Mouse (Mus musculus) embryonic facial prominence, embryonic 10.5 days (tissue): ENCODE data around the gene Snrnp25. TPM values are rescaled to one million over a fixed set of nuclear protein-coding genes. Genes with fewer than 3 reads are reported as not detected.

Experiments used
- DNase-seq: peaks from one replicate; pipeline ENCODE4 v3.0.0-alpha.2; 2017; ENCODE audit warnings: low spot score
- H3K27ac ChIP-seq: fragments of 300-500 bp; sonication (generic); replicated peaks from 2 replicates; pipeline ENCODE4 v1.5.1; 2016; ENCODE audit warnings: mild to moderate bottlenecking
- H3K27me3 ChIP-seq: fragments of 300-500 bp; sonication (generic); replicated peaks from 2 replicates; pipeline ENCODE4 v1.6.1; 2016; ENCODE audit warnings: low read depth, mild to moderate bottlenecking; ENCODE audit not compliant: poor library complexity, severe bottlenecking
- H3K36me3 ChIP-seq: fragments of 300-500 bp; sonication (generic); replicated peaks from 2 replicates; pipeline ENCODE4 v1.6.1; 2016; ENCODE audit warnings: mild to moderate bottlenecking, moderate library complexity
- H3K4me1 ChIP-seq: fragments of 300-500 bp; sonication (generic); 2 replicates; pipeline ENCODE4 v1.6.1; 2016
- H3K4me3 ChIP-seq: fragments of 300-500 bp; sonication (generic); 2 replicates; pipeline ENCODE4 v1.5.1; 2016; ENCODE audit warnings: mild to moderate bottlenecking, moderate library complexity
- H3K9me3 ChIP-seq: fragments of 300-500 bp; sonication (generic); 2 replicates; pipeline ENCODE4 v1.6.1; 2016; ENCODE audit warnings: mild to moderate bottlenecking
- WGBS: fragments of 180-500 bp; shearing (Covaris S2); methylation state at CpG from one replicate; pipeline ENCODE4 v1.1.7; 2016; 5-methylcytosine and 5-hydroxymethylcytosine counted together
- polyA plus RNA-seq: library from polyadenylated mRNA; unstranded; fragments of >200 nt; fragmentation: Nextera tagmentation; extraction: Ambion mirVana; gene quantifications from 2 replicates; pipeline ENCODE4 v1.2.1, GENCODE M21; 2016

The Snrnp25 gene
- polyA plus RNA-seq, 1 experiment from 2014 or later: 102 TPM

GRCm38 (mm10) chr11:32184469-32184868 lies 20.7 kb upstream of the Snrnp25 start:
- no peaks in the 10 kb centered on the region for H3K9me3 ChIP-seq
- H3K36me3 ChIP-seq: no peaks in the 10 kb centered on the region
- no peak for DNase-seq
- H3K27ac ChIP-seq: no peak overlapping the region
- peaks cover under 1% of the 10 kb centered on the region; the same call in 1 of the 2 replicates for H3K4me1 ChIP-seq
- no peaks in the 10 kb centered on the region for H3K27me3 ChIP-seq
- H3K4me3 ChIP-seq: no peak overlapping the region
- 89% methylated on average over 8 of the region's 8 CpGs for WGBS

GRCm38 (mm10) chr11:32186031-32186430 lies 19.2 kb upstream of the Snrnp25 start:
- H3K27me3 ChIP-seq: no peaks in the 10 kb centered on the region
- H3K4me3 ChIP-seq: no peak overlapping the region
- H3K27ac ChIP-seq: no peak overlapping the region
- 88% methylated on average over 3 of the region's 3 CpGs for WGBS
- no peaks in the 10 kb centered on the region for H3K36me3 ChIP-seq
- no peak for DNase-seq
- peaks cover 8% of the 10 kb centered on the region; the same call in 1 of the 2 replicates for H3K4me1 ChIP-seq
- H3K9me3 ChIP-seq: no peaks in the 10 kb centered on the region

GRCm38 (mm10) chr11:32187256-32187655 lies 18.0 kb upstream of the Snrnp25 start:
- 91% methylated on average over 4 of the region's 4 CpGs for WGBS
- no peak overlapping the region for H3K4me3 ChIP-seq
- no peak for DNase-seq

GRCm38 (mm10) chr11:32188881-32189280 lies 16.3 kb upstream of the Snrnp25 start:
- no peak for DNase-seq
- no peak overlapping the region for H3K4me3 ChIP-seq
- no peak overlapping the region for H3K27ac ChIP-seq
- WGBS: 84% methylated on average over 12 of the region's 12 CpGs
- no peaks in the 10 kb centered on the region for H3K9me3 ChIP-seq
- no peaks in the 10 kb centered on the region for H3K36me3 ChIP-seq
- H3K4me1 ChIP-seq: peaks cover 15% of the 10 kb centered on the region
- H3K27me3 ChIP-seq: no peaks in the 10 kb centered on the region

More at GRCm38 (mm10) chr11:32187256-32187655, 18.0 kb upstream of the Snrnp25 start:
- Histone ChIP-seq H3K27me3 (no peaks in the 10 kb centered on the region), H3K36me3 (no peaks in the 10 kb centered on the region), H3K4me1 (peaks cover 8% of the 10 kb centered on the region; the same call in 1 of the 2 replicates), H3K27ac (no peak overlapping the region), H3K9me3 (no peaks in the 10 kb centered on the region)

GRCm38 (mm10) chr11:32189434-32189833 lies 15.8 kb upstream of the Snrnp25 start:
- no peak for DNase-seq
- H3K27me3 ChIP-seq: peaks cover 3% of the 10 kb centered on the region
- H3K4me3 ChIP-seq: no peak overlapping the region
- peaks cover 15% of the 10 kb centered on the region for H3K4me1 ChIP-seq
- H3K9me3 ChIP-seq: no peaks in the 10 kb centered on the region
- no peaks in the 10 kb centered on the region for H3K36me3 ChIP-seq
- no peak overlapping the region for H3K27ac ChIP-seq
- 66% methylated on average over 5 of the region's 5 CpGs for WGBS

GRCm38 (mm10) chr11:32190119-32190518 lies 15.1 kb upstream of the Snrnp25 start:
- Histone ChIP-seq H3K27me3 (peaks cover 6% of the 10 kb centered on the region), H3K4me1 (peaks cover 15% of the 10 kb centered on the region), H3K4me3 (no peak overlapping the region), H3K9me3 (no peaks in the 10 kb centered on the region), H3K36me3 (no peaks in the 10 kb centered on the region), H3K27ac (no peak overlapping the region; the same call in 1 of the 2 replicates)
- 79% methylated on average over 9 of the region's 9 CpGs for WGBS
- DNase-seq: no peak

- 72% methylated on average over 13 of the region's 13 CpGs for WGBS
- Histone ChIP-seq H3K27me3 (peaks cover 6% of the 10 kb centered on the region), H3K36me3 (no peaks in the 10 kb centered on the region), H3K4me3 (no peak overlapping the region), H3K9me3 (no peaks in the 10 kb centered on the region), H3K4me1 (peaks cover 15% of the 10 kb centered on the region), H3K27ac (no peak overlapping the region; the same call in 1 of the 2 replicates)
- DNase-seq: no peak
These were observed 14.6 kb upstream of the Snrnp25 start for GRCm38 (mm10) chr11:32190603-32191110.

- Histone ChIP-seq H3K27ac (no peak overlapping the region), H3K4me1 (peaks cover 22% of the 10 kb centered on the region), H3K36me3 (no peaks in the 10 kb centered on the region), H3K4me3 (no peak overlapping the region), H3K27me3 (peaks cover 8% of the 10 kb centered on the region), H3K9me3 (no peaks in the 10 kb centered on the region)
- DNase-seq: no peak
- 91% methylated on average over 10 of the region's 10 CpGs for WGBS
These were observed 12.1 kb upstream of the Snrnp25 start for GRCm38 (mm10) chr11:32193156-32193555.

GRCm38 (mm10) chr11:32194086-32194485 lies 11.1 kb upstream of the Snrnp25 start:
- no peaks in the 10 kb centered on the region for H3K9me3 ChIP-seq
- peaks cover 18% of the 10 kb centered on the region for H3K27me3 ChIP-seq
- no peak overlapping the region for H3K27ac ChIP-seq
- no peak for DNase-seq
- no peak overlapping the region for H3K4me3 ChIP-seq
- H3K4me1 ChIP-seq: peaks cover 31% of the 10 kb centered on the region
- 74% methylated on average over 10 of the region's 10 CpGs for WGBS
- no peaks in the 10 kb centered on the region for H3K36me3 ChIP-seq

GRCm38 (mm10) chr11:32194626-32195025 lies 10.6 kb upstream of the Snrnp25 start:
- no peak for DNase-seq
- peaks cover 20% of the 10 kb centered on the region for H3K27me3 ChIP-seq
- no peaks in the 10 kb centered on the region for H3K9me3 ChIP-seq
- no peak overlapping the region for H3K4me3 ChIP-seq
- peaks cover 32% of the 10 kb centered on the region for H3K4me1 ChIP-seq
- WGBS: 82% methylated on average over 5 of the region's 5 CpGs
- H3K27ac ChIP-seq: no peak overlapping the region
- H3K36me3 ChIP-seq: no peaks in the 10 kb centered on the region

- H3K36me3 ChIP-seq: no peaks in the 10 kb centered on the region
- H3K27me3 ChIP-seq: peaks cover 20% of the 10 kb centered on the region
- H3K9me3 ChIP-seq: no peaks in the 10 kb centered on the region
- no peak overlapping the region for H3K4me3 ChIP-seq
- H3K4me1 ChIP-seq: peaks cover 26% of the 10 kb centered on the region
- no peak overlapping the region; the same call in 1 of the 2 replicates for H3K27ac ChIP-seq
- no peak for DNase-seq
- 20% methylated on average over 11 of the region's 11 CpGs for WGBS
These were observed 9.2 kb upstream of the Snrnp25 start for GRCm38 (mm10) chr11:32195867-32196540.

- WGBS: 81% methylated on average over 6 of the region's 6 CpGs
- no peak overlapping the region for H3K27ac ChIP-seq
- H3K36me3 ChIP-seq: no peaks in the 10 kb centered on the region
- H3K4me3 ChIP-seq: no peak overlapping the region
- H3K4me1 ChIP-seq: peaks cover 26% of the 10 kb centered on the region
- no peak for DNase-seq
- H3K27me3 ChIP-seq: peaks cover 20% of the 10 kb centered on the region
- H3K9me3 ChIP-seq: no peaks in the 10 kb centered on the region
These were observed 8.5 kb upstream of the Snrnp25 start for GRCm38 (mm10) chr11:32196727-32197126.

- H3K36me3 ChIP-seq: no peaks in the 10 kb centered on the region
- peaks cover 20% of the 10 kb centered on the region for H3K27me3 ChIP-seq
- no peak overlapping the region for H3K4me3 ChIP-seq
- no peak for DNase-seq
- WGBS: 61% methylated on average over 3 of the region's 3 CpGs
- no peaks in the 10 kb centered on the region for H3K9me3 ChIP-seq
- peaks cover 21% of the 10 kb centered on the region for H3K4me1 ChIP-seq
- H3K27ac ChIP-seq: no peak overlapping the region
These were observed 7.4 kb upstream of the Snrnp25 start for GRCm38 (mm10) chr11:32197766-32198165.
